Mouse (Mus musculus) activated CD4-positive, CD25-positive, alpha-beta regulatory T cell, adult 9 weeks (primary cell): Measurements from ENCODE around the gene Fam205a2. TPM values are rescaled to one million over a fixed set of nuclear protein-coding genes. Genes with fewer than 3 reads are reported as not detected.

ENCODE experiments used
- polyA plus RNA-seq: library from polyadenylated mRNA; unstranded; fragments of 100-300 nt; shearing (Covaris generic); gene quantifications from one replicate; pipeline ENCODE4 v1.2.1, GENCODE M21; 2017

Gene Fam205a2
- polyA plus RNA-seq: not detected

GRCm38 (mm10) chr4:42528075-42528474, at the start of gene Fam205a2:
TSS of gene Fam205a2 (minus strand) at chr4:42528175.

Other genes with a start within 250 kb of the Fam205a2 start
- not detected for gene Gm21953, start 233.9 kb downstream of the Fam205a2 start, polyA plus RNA-seq
- gene Fam205a3, start 209.8 kb downstream of the Fam205a2 start, polyA plus RNA-seq: not detected
- not detected for gene Gm21586, start 88.8 kb downstream of the Fam205a2 start, polyA plus RNA-seq
- gene Gm2163, start 61.4 kb downstream of the Fam205a2 start, polyA plus RNA-seq: not detected
- not detected for gene Gm10591, start 84.0 kb upstream of the Fam205a2 start, polyA plus RNA-seq
- not detected for gene Gm2564, start 101.5 kb upstream of the Fam205a2 start, polyA plus RNA-seq
- gene Ccl27b, start 127.1 kb upstream of the Fam205a2 start, polyA plus RNA-seq: not detected
- not detected for gene Il11ra2, start 133.7 kb upstream of the Fam205a2 start, polyA plus RNA-seq
- not detected for gene 4930578G10Rik, start 207.4 kb upstream of the Fam205a2 start, polyA plus RNA-seq
- not detected for gene Ccl19, start 228.4 kb upstream of the Fam205a2 start, polyA plus RNA-seq
- gene Ccl21a, start 245.8 kb upstream of the Fam205a2 start, polyA plus RNA-seq: not detected